Mouse (Mus musculus): ENCODE measurements around the gene Trpv6. TPM values are rescaled to one million over a fixed set of nuclear protein-coding genes. Genes with fewer than 3 reads are reported as not detected.

Trpv6 gene
- 1 to 10 TPM in 1 of 2 experiments, not detected in 1; 1.4 TPM for total RNA-seq (2021)
- long read RNA-seq, experiment 1 = 0 reads
- long read RNA-seq, experiment 2, partial matches to known transcripts = 0 of 1 reads
- long read RNA-seq, experiment 2, other reads (novel, unspliced or antisense) = 1 of 1 reads

DNA sequence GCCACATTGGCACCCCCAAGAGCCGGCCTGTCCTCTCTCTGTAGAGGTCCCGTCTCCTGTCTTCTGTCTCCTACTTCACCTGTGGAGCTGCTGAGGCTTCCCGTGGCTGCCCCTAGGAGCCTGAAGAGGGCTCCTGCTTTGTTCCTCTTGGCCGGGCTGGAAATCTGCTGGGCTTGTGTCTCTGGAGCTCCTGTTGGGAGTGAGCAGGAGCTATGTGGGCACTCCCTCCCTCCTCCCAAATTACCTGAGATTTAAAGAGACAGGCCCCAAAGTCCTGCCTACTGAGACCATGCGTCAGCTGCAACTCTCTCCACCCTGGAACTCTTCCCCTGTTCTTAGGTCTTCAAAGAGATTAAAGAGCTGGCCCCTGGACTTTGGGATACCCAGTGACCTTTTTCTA lies at the start of gene Trpv6:
Gene Trpv6, minus strand, starts transcription at position 228 of the 400 bp plus-strand sequence.
- DNase-seq (ENCODE audit: low spot score in 2 of 2) = no peak

- no peak for DNase-seq (ENCODE audit: low spot score in 2 of 2)
Observed at GRCm38 (mm10) chr6:41685596-41685995, 49.4 kb upstream of the Trpv6 start.

GRCm38 (mm10) chr6:41684911-41685310 lies 48.7 kb upstream of the Trpv6 start:
- DNase-seq (ENCODE audit: low spot score in 2 of 2) = no peak

DNA sequence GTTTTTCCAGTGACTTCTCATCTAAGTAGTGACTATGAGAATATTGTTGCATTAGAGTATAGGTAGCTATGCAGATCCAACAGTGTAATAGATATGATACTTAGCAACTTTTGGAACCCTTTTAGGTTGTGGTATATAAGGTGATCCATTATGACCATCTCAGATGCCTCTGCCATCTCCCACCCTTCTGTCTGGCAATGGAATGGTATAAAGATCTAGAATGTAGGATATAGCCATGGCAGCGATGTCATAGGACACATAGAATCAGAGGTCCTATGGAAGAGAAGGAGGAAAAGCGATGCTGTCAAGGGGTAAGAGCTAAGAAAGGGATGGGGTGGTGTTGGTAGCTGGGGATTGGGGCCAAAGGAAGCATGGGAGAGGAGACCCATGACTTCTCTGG lies 47.9 kb upstream of the Trpv6 start, which contains the start of gene Llcfc1:
Gene Llcfc1, plus strand, starts transcription at position 301 of the 400 bp plus-strand sequence.
- DNase-seq (ENCODE audit: low spot score in 2 of 2) = no peak

GRCm38 (mm10) chr6:41681656-41682055 lies 45.5 kb upstream of the Trpv6 start:
- DNase-seq (ENCODE audit: low spot score in 2 of 2) = no peak

DNA sequence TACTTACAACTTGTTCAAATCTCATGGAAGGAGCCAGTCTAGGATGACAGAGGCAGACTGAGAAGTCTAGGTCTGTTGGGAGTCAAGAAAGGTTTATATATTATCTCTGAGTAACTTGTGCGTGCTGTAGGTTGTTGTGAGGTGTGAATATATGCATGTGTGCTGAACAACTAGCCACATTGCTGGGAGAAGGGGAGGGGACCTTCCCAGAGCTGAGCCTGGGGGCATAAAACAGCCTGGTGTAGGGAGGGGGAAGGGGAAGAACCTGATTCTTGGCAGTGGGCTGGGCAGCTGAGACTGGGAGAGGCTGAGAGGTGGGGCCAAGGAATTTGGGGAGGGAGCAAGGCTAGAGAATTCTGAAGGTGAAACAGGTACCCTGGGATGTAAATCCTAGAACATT lies 44.5 kb upstream of the Trpv6 start, which contains the start of gene Trpv5:
Gene Trpv5, minus strand, starts transcription at position 101 of the 400 bp plus-strand sequence.
- no peak for DNase-seq (ENCODE audit: low spot score in 2 of 2)

- DNase-seq (ENCODE audit: low spot score in 2 of 2) = no peak
Observed at GRCm38 (mm10) chr6:41676530-41676929, 40.3 kb upstream of the Trpv6 start.

DNA sequence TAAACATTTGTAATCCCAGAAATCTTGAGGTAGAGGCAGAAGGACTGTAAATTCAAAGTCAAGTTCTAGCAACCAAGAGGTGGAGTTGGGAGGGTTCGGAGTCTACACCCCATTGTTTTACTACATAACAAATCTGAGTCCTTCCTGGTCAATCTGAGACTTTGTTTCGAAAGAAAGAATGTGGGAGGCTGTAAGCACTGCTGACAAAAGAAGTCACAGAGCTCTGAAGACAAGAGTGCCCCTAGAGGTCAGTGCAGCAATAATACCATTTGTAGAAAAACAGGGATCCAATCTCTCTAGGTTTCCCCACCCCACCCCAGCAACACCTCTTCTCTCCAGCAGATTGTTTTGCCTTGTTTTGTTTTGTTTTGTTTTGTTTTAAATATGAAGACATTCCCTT lies 26.1 kb upstream of the Trpv6 start:
- no peak for DNase-seq (ENCODE audit: low spot score in 2 of 2)

GRCm38 (mm10) chr6:41658487-41658886 lies 22.3 kb upstream of the Trpv6 start:
- DNase-seq (ENCODE audit: low spot score in 2 of 2) = no peak

- no peak for DNase-seq (ENCODE audit: low spot score in 2 of 2)
Observed at GRCm38 (mm10) chr6:41654648-41655047, 18.4 kb upstream of the Trpv6 start.

DNA sequence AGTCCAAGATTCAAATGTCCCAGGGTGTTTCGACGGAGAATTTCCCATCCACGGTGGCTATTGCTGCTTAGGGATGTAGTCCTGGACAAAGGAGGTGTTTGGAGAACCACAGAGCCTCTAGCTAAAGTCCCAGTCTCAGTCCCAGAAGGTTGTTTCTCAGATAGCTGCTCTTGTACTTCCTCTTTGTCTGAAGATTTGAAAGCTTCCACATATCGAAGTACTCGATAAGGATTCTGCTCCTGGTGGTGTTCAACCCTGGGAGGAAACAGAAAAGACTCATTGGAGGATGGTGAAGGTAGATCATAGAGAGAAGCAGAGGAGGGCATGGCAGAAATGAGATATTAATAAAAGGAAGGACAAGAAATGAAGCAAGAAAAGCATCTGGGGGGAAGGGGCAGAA lies 17.0 kb upstream of the Trpv6 start:
- no peak for DNase-seq (ENCODE audit: low spot score in 2 of 2)

DNA sequence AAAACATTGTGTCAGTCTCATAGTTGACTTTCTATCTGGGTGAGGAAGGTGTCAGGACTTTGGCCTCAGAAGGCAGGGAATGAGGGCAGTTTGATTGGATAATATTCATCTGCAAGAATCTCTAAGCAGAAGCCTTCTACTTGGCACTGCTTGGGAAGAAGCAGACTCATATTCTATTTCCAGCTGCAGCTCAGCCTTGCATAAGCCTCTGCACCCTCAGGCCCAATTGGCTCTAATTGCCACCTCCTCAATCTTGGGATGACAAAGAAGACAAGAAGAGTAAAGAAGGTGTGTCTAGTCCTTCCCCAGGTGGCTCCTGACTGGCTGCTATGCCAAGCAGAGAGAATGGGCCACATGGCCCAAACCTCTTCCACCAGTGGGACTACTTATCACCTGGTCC lies 10.5 kb upstream of the Trpv6 start:
- no peak for DNase-seq (ENCODE audit: low spot score in 2 of 2)

GRCm38 (mm10) chr6:41646220-41646619 lies 10.0 kb upstream of the Trpv6 start:
- no peak for DNase-seq (ENCODE audit: low spot score in 2 of 2)

GRCm38 (mm10) chr6:41643227-41643626 lies 7.0 kb upstream of the Trpv6 start:
- no peak for DNase-seq (ENCODE audit: low spot score in 2 of 2)

DNA sequence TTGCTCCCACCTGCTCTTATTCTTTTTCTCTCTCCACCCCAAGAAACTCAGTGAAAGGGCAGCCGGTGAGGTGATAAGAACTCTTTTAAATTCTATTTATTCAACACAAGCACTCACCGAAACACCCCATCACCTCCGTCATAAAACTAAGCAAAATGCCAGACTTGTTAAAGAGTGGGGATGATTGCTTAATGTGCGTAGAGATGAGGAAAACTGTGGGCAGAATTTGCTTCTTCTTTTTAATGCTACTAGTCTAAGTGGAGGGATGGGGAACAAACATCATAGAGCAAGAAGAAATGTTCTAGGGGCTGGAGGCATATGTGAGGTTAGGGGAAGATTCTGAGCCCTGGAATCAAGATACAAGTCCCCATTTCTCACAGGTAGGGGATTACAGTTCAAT lies 6.6 kb upstream of the Trpv6 start:
- DNase-seq (ENCODE audit: low spot score in 2 of 2) = no peak

DNA sequence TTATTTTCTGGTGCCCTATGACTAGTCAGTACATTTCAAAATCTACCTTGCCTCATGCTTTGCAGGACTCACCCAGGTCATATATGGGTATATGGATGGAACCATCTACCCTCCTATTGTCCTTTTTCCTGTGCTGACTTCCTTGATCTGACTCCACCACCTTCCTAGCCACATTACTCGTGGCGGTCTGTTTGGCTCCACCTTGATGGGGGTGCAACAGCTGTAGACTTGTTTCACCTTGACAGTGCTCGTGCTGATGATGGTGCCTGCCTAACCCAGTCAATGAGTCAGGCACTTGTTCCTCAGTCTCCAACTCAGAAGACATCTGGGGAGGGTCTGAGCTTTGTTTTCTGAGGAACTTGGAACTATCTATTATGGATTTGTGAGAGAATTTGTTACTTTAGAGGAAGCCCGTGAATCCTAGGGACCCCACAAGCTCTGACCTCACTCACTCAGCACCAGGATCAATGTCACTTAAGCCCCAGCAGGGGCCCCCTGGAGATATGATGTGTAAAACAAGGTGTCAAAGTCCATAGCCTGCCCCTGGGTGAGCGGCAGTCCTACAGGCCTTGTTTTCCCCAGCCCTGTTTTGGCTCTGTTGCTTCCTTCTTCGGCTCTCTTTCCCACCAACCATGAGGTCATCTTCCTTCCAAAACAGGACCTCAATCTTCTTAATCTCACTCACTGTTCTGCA lies 5.1 kb upstream of the Trpv6 start:
- no peak for DNase-seq (ENCODE audit: low spot score in 2 of 2)

DNA sequence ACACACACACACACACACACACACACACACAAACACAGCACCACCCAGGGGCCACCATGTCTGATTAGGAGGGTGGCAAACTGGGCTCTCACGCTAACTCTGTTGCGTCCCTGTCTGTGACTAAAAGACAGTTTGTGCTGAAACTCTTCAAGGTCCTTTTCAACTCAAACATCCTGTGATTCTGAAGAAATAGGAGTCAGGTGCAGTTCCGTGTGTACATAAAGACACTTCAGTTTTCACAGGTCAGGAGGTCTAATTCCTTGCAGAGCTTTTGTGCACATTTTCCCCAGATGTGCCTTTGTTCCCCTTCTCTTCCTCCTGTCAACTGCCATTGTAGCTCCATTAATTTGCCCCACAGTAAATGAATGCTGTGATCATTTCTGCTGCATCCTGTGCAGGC lies 4.2 kb upstream of the Trpv6 start:
- DNase-seq (ENCODE audit: low spot score in 2 of 2) = no peak

- no peak for DNase-seq (ENCODE audit: low spot score in 2 of 2)
Observed at GRCm38 (mm10) chr6:41637927-41638506, 1.8 kb upstream of the Trpv6 start.

GRCm38 (mm10) chr6:41637393-41637792 lies 1.2 kb upstream of the Trpv6 start:
- no peak for DNase-seq (ENCODE audit: low spot score in 2 of 2)

DNA sequence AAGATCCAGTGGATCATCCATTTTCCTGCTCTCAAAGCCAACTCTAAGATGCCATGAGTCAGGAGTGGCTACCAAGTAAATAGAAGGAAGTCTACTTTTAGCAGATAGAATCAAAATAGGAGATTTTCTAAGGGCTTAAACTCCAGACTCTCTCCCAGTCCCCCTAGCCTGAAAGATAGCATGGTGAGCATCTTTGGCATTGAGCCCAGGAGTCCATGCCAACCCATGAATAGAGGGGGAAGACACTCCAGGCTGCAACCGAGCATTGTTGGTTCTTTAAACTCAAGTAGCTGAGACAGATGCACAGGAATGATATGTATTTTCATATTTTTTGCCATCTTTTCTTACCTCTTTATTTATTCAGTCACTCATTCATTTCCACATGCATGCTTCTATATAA lies 994 bp downstream of the Trpv6 start:
- no peak for DNase-seq (ENCODE audit: low spot score in 2 of 2)

GRCm38 (mm10) chr6:41631549-41631948 lies 4.7 kb downstream of the Trpv6 start:
- DNase-seq (ENCODE audit: low spot score in 2 of 2) = no peak

- no peak for DNase-seq (ENCODE audit: low spot score in 2 of 2)
Observed at GRCm38 (mm10) chr6:41630791-41631190, 5.4 kb downstream of the Trpv6 start.

- no peak for DNase-seq (ENCODE audit: low spot score in 2 of 2)
Observed at GRCm38 (mm10) chr6:41628180-41628579, 8.0 kb downstream of the Trpv6 start.

All from adrenal gland, postnatal 4 days (tissue).